Mouse (Mus musculus): ENCODE data around the gene Thoc7.

Gene Thoc7

GRCm38 (mm10) chr14:13933290-13934051 is 28.2 kb downstream of the Thoc7 start:
- DNase-seq: no peak

- peak; percentile 62 for DNase-seq
Measured at GRCm38 (mm10) chr14:13917630-13918029, 44.0 kb downstream of the Thoc7 start.

- DNase-seq: no peak
Measured at GRCm38 (mm10) chr14:13917208-13917607, 44.4 kb downstream of the Thoc7 start.

- no peak for DNase-seq
Measured at GRCm38 (mm10) chr14:13915207-13915606, 46.4 kb downstream of the Thoc7 start.

- DNase-seq: no peak
Measured at GRCm38 (mm10) chr14:13914387-13915082, 47.1 kb downstream of the Thoc7 start, which contains the start of gene Gm281. TSS of gene Gm281 (minus strand) at chr14:13914478.

- no peak for DNase-seq
Measured at GRCm38 (mm10) chr14:13910148-13910547, 51.5 kb downstream of the Thoc7 start.

GRCm38 (mm10) chr14:13907145-13907544 is 54.5 kb downstream of the Thoc7 start:
- DNase-seq: no peak

GRCm38 (mm10) chr14:13906461-13906860 is 55.2 kb downstream of the Thoc7 start:
- no peak for DNase-seq

- DNase-seq: peak; percentile 46
Measured at GRCm38 (mm10) chr14:13901611-13902067, 60.0 kb downstream of the Thoc7 start.

All from lung, postnatal 14 days (tissue).